Mouse (Mus musculus): ENCODE data around the gene Nkap. TPM values are rescaled to one million over a fixed set of nuclear protein-coding genes. Genes with fewer than 3 reads are reported as not detected.
"Not testable (repeated sequence)": the region's sequence is repeated elsewhere in the genome, so short reads cannot be mapped to it uniquely, and the experiment has no call there.

The Nkap gene
- polyA plus RNA-seq, 1 experiment from 2014 or later = 11.3 TPM

DNA sequence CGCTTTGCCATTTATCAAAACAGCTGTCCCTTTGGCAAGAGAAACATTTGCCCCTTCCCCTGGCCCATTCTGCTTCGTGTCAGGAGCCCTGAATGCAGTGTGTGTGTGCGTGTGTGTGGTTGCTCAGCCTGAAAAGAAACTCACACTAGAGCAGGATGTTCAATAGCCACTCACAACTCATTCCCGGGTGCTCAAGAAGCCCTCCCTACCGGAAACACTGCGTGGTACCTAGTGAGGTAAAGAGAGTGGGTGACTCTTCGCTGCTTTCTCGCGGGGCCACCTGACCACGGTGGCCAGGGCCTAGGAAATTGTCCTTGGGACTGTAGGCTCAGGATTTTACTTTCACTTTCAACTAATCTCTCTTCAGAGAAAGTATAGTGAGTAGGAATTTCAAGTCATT, 34.6 kb downstream of the Nkap start:
- no peak for ATAC-seq (replicated peaks; ENCODE audit: insufficient number of reproducible peaks, insufficient read depth, low FRiP score, low read depth)
- Histone ChIP-seq H3K9ac (no peak overlapping the region), H3K4me3 (no peak overlapping the region), H3K27me3 (no peaks in the 10 kb centered on the region), H3K4me1 (replicated peaks) (no peaks in the 10 kb centered on the region), H3K27ac (no peak overlapping the region), H3K9me3 (replicated peaks) (no peaks in the 10 kb centered on the region), H3K4me2 (no peak overlapping the region), H3K36me3 (no peaks in the 10 kb centered on the region)
- 69% methylated on average over 10 of the region's 10 CpGs for WGBS

DNA sequence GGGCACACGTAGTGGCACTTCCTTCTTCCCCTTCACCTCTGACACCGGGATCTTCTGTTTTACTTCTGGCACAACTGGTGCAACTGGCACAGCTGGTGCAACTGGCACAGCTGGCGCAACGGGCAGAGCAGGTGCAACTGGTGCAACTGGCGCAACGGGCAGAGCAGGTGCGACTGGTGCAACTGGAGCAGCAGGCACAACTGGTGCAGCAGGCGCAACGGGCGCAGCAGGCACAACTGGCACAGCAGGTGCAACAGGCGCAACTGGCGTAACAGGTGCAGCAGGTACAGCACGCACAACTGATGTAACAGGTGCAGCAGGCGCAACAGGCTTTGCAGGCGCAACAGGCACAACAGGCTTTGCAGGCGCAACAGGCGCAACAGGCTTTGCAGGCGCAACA, 36.5 kb downstream of the Nkap start:
- Histone ChIP-seq H3K9ac (no peak overlapping the region), H3K4me1 (replicated peaks) (no peaks in the 10 kb centered on the region), H3K9me3 (replicated peaks) (no peaks in the 10 kb centered on the region), H3K36me3 (no peaks in the 10 kb centered on the region), H3K27ac (no peak overlapping the region), H3K27me3 (no peaks in the 10 kb centered on the region), H3K4me3 (no peak overlapping the region), H3K4me2 (no peak overlapping the region)
- ATAC-seq (replicated peaks; ENCODE audit: insufficient number of reproducible peaks, insufficient read depth, low FRiP score, low read depth) = no peak
- 81% methylated on average over 18 of the region's 18 CpGs for WGBS

GRCm38 (mm10) chrX:37167085-37167484, 40.5 kb downstream of the Nkap start:
- H3K4me1 ChIP-seq (replicated peaks) = no peaks in the 10 kb centered on the region
- H3K4me2 ChIP-seq = no peak overlapping the region
- no peaks in the 10 kb centered on the region for H3K36me3 ChIP-seq
- WGBS = 21% methylated on average over 3 of the region's 3 CpGs
- no peaks in the 10 kb centered on the region for H3K9me3 ChIP-seq (replicated peaks)
- ATAC-seq (replicated peaks; ENCODE audit: insufficient number of reproducible peaks, insufficient read depth, low FRiP score, low read depth) = no peak
- no peak overlapping the region for H3K9ac ChIP-seq
- no peak overlapping the region for H3K4me3 ChIP-seq
- H3K27me3 ChIP-seq = no peaks in the 10 kb centered on the region
- H3K27ac ChIP-seq = no peak overlapping the region

DNA sequence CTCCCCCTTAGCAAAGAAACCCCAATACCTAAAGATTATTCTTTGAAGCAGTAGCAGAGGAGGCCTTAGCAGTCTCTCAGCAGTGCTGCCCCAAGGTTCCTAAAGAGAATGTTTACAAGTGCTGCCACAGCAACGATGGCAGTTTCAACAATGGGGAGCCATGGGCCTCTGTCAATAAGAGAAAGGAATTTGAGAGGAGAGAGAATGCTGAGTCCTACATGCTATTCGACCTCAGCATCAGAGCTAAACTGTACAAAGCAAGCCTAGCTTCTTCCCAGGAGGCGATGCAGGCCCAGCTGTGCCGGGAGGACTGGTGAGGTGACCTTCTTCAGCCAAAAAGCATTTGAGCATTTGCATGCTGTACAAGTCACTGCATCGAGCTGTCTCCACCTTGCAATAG, 42.1 kb downstream of the Nkap start, which contains the start of gene Akap14:
Gene Akap14, minus strand, starts transcription at position 101 of the 400 bp plus-strand sequence.
- no peak within 1 kb of the TSS for H3K4me2 ChIP-seq
- H3K4me1 ChIP-seq (replicated peaks) = no peaks in the 10 kb centered on the region
- ATAC-seq (replicated peaks; ENCODE audit: insufficient number of reproducible peaks, insufficient read depth, low FRiP score, low read depth) = no peak
- WGBS = 45% methylated on average over 5 of the region's 5 CpGs
- no peak within 1 kb of the TSS for H3K27ac ChIP-seq
- H3K36me3 ChIP-seq = no peaks in the 10 kb centered on the region
- H3K4me3 ChIP-seq = no peak within 1 kb of the TSS
- H3K27me3 ChIP-seq = no peaks in the 10 kb centered on the region
- H3K9ac ChIP-seq = no peak within 1 kb of the TSS
- no peaks in the 10 kb centered on the region for H3K9me3 ChIP-seq (replicated peaks)

DNA sequence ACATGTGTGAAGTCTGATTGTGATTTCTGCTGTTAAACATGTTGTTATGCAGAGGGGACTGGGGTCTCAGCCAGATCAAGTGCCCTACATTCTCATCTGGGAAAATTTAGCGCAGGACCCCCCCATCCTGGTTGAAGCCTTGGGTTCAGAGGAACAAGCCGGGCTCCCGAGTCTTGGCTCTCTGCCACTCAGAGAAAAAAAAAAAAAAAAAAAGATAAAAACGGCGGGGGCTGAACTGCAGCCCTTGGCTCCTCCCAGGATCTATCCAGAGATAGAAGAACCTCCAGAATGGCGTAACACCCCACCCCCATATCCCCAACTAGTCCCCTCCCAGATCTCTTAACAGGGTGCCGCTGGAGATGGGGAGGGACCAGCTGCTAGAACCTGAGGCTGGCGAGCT, 57.8 kb downstream of the Nkap start:
- 32% methylated on average over 8 of the region's 8 CpGs for WGBS
- not testable (repeated sequence) for H3K9me3 ChIP-seq (replicated peaks); ATAC-seq (replicated peaks; ENCODE audit: insufficient number of reproducible peaks, insufficient read depth, low FRiP score, low read depth); H3K9ac ChIP-seq; H3K4me1 ChIP-seq (replicated peaks); H3K36me3 ChIP-seq; H3K27ac ChIP-seq; H3K27me3 ChIP-seq
- Histone ChIP-seq H3K4me2 (peak overlapping the region; percentile 41), H3K4me3 (0 out of 2 replicates have a peak overlapping the region, but pooled peaks have one; percentile 8)

GRCm38 (mm10) chrX:37190755-37191104, 64.1 kb downstream of the Nkap start:
- Histone ChIP-seq H3K9ac (peak overlapping the region; percentile 55), H3K9me3 (replicated peaks) (no peaks in the 10 kb centered on the region), H3K27ac (no peak overlapping the region), H3K27me3 (no peaks in the 10 kb centered on the region), H3K4me2 (peak overlapping the region; percentile 68), H3K4me3 (peak overlapping the region; percentile 63), H3K36me3 (no peaks in the 10 kb centered on the region), H3K4me1 (replicated peaks) (no peaks in the 10 kb centered on the region)
- WGBS = 14% methylated on average over 20 of the region's 20 CpGs
- ATAC-seq (replicated peaks; ENCODE audit: insufficient number of reproducible peaks, insufficient read depth, low FRiP score, low read depth) = no peak

DNA sequence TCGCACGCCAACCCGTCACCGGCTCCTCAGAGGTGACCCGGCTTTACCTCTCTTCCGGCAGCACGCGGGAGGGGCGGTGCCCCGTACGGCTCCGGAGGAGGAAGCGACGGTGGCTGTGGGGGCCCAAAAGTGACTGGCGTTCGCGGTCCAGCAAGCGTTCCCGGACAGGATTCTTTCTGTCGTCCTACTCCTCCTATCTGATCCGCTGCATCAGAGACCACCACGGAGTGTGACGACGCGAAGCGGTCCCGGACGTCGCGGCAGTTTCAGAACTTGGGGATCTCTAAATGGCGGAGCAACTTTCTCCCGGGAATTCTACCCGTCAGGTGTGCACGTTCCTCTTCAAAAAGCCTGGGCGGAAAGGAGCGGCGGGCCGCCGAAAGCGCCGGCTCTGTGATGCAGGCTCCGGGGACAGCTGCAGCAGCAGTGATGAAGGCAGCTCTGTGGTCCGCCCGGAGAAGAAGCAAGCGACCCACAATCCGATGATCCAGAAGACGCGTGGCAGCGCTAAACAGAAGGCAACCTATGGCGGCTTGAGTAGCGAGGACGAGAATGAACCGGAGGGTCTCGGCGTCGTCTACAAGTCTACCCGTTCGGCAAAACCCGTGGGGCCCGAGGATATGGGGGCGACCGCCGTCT, 64.6 kb downstream of the Nkap start, which contains the start of the genes Ndufa1 and Rnf113a1:
Gene Ndufa1, minus strand, starts transcription at position 59 of the 639 bp plus-strand sequence.
Gene Rnf113a1, plus strand, starts transcription at position 141 of the 639 bp plus-strand sequence.
- peak within 1 kb of the TSS; percentile 63 for H3K4me3 ChIP-seq
- H3K4me2 ChIP-seq = peak within 1 kb of the TSS; percentile 68
- WGBS = 15% methylated on average over 63 of the region's 63 CpGs
- ATAC-seq (replicated peaks; ENCODE audit: insufficient number of reproducible peaks, insufficient read depth, low FRiP score, low read depth) = peak; percentile 66
- no peaks in the 10 kb centered on the region for H3K4me1 ChIP-seq (replicated peaks)
- no peaks in the 10 kb centered on the region for H3K9me3 ChIP-seq (replicated peaks)
- peak within 1 kb of the TSS; percentile 62 for H3K27ac ChIP-seq
- H3K9ac ChIP-seq = peak within 1 kb of the TSS; percentile 55
- no peaks in the 10 kb centered on the region for H3K36me3 ChIP-seq
- no peaks in the 10 kb centered on the region for H3K27me3 ChIP-seq

- Histone ChIP-seq H3K4me2 (peak overlapping the region; percentile 68), H3K9ac (peak overlapping the region; percentile 55), H3K27me3 (no peaks in the 10 kb centered on the region), H3K4me3 (peak overlapping the region; percentile 63), H3K36me3 (no peaks in the 10 kb centered on the region), H3K4me1 (replicated peaks) (no peaks in the 10 kb centered on the region), H3K27ac (peak overlapping the region; percentile 62; the same call in 1 of the 2 replicates), H3K9me3 (replicated peaks) (no peaks in the 10 kb centered on the region)
- ATAC-seq (replicated peaks; ENCODE audit: insufficient number of reproducible peaks, insufficient read depth, low FRiP score, low read depth) = no peak
- 23% methylated on average over 28 of the region's 28 CpGs for WGBS
These were observed 65.3 kb downstream of the Nkap start for GRCm38 (mm10) chrX:37191744-37192379.

GRCm38 (mm10) chrX:37198676-37199075, 72.1 kb downstream of the Nkap start:
- Histone ChIP-seq H3K4me2 (no peak overlapping the region), H3K4me3 (no peak overlapping the region), H3K9me3 (replicated peaks) (no peaks in the 10 kb centered on the region), H3K4me1 (replicated peaks) (no peaks in the 10 kb centered on the region), H3K36me3 (no peaks in the 10 kb centered on the region), H3K9ac (no peak overlapping the region), H3K27me3 (no peaks in the 10 kb centered on the region), H3K27ac (no peak overlapping the region)
- WGBS = 42% methylated on average over 8 of the region's 8 CpGs
- no peak for ATAC-seq (replicated peaks; ENCODE audit: insufficient number of reproducible peaks, insufficient read depth, low FRiP score, low read depth)

Other genes starting within 250 kb of the Nkap start
- gene Nkrf, start 223.9 kb upstream of the Nkap start, polyA plus RNA-seq (2015; fragmentation: Nextera tagmentation; extraction: Ambion mirVana) = 0.55 and 0.60 TPM in 2 replicates
- gene Sept6, start 135.0 kb upstream of the Nkap start, polyA plus RNA-seq (2015; fragmentation: Nextera tagmentation; extraction: Ambion mirVana) = 46.1 and 49.2 TPM in 2 replicates
- gene Sowahd, start 78.0 kb upstream of the Nkap start, polyA plus RNA-seq (2015; fragmentation: Nextera tagmentation; extraction: Ambion mirVana) = 0.10 and 0.20 TPM in 2 replicates
- 272 and 406 TPM in 2 replicates for gene Rpl39, start 41.4 kb upstream of the Nkap start, polyA plus RNA-seq (2015; fragmentation: Nextera tagmentation; extraction: Ambion mirVana)
- gene Upf3b, start 16.5 kb upstream of the Nkap start, polyA plus RNA-seq (2015; fragmentation: Nextera tagmentation; extraction: Ambion mirVana) = 13.9 and 14.1 TPM in 2 replicates
- gene Akap14, start 42.0 kb downstream of the Nkap start, polyA plus RNA-seq (2015; fragmentation: Nextera tagmentation; extraction: Ambion mirVana) = 0.09 TPM in 1 of 2 replicates, not detected in the other
- 695 and 864 TPM in 2 replicates for gene Ndufa1, start 64.4 kb downstream of the Nkap start, polyA plus RNA-seq (2015; fragmentation: Nextera tagmentation; extraction: Ambion mirVana)
- 5.4 and 6.0 TPM in 2 replicates for gene Rnf113a1, start 64.5 kb downstream of the Nkap start, polyA plus RNA-seq (2015; fragmentation: Nextera tagmentation; extraction: Ambion mirVana)
- gene Gm9, start 84.2 kb downstream of the Nkap start, polyA plus RNA-seq (2015; fragmentation: Nextera tagmentation; extraction: Ambion mirVana) = not detected in 2 replicates
- not detected in 2 replicates for gene Rhox1, start 95.5 kb downstream of the Nkap start, polyA plus RNA-seq (2015; fragmentation: Nextera tagmentation; extraction: Ambion mirVana)
- gene Rhox2a, start 118.2 kb downstream of the Nkap start, polyA plus RNA-seq (2015; fragmentation: Nextera tagmentation; extraction: Ambion mirVana) = not detected in 2 replicates
- not detected in 2 replicates for gene Rhox3a, start 123.1 kb downstream of the Nkap start, polyA plus RNA-seq (2015; fragmentation: Nextera tagmentation; extraction: Ambion mirVana)
- not detected in 2 replicates for gene Rhox4a, start 138.5 kb downstream of the Nkap start, polyA plus RNA-seq (2015; fragmentation: Nextera tagmentation; extraction: Ambion mirVana)